Mouse (Mus musculus) MEL-GATA-1-ER (cell line): ENCODE data around the gene Mob1a.
"Not testable (repeated sequence)": the region's sequence is repeated elsewhere in the genome, so short reads cannot be mapped to it uniquely, and the experiment has no call there.

ENCODE experiments used
- DNase-seq: peaks from one replicate; pipeline ENCODE4 v3.0.0-alpha.2; 2012; ENCODE audit warnings: low read depth; ENCODE audit errors: extremely low read depth

Gene Mob1a

DNA sequence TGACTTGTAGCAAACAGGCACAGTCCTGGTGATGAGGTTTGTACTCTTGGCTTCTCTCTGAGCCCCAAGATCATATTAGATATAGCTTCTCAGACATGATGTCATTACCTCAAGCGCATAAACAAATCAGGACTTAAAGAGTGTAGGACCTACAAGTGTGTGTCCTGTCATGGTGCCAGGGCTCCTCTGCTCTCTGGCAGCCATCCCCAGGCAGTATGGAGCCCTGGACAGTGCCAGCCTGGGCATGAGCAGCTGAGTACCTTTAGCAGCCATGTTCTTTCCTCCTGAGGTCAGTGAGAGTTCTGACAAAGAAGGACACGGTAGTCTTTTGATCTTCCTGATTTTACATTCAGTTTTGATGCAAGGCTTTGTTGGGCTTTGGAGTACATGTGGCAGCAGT, 17.1 kb downstream of the Mob1a start:
- DNase-seq, result no peak

DNA sequence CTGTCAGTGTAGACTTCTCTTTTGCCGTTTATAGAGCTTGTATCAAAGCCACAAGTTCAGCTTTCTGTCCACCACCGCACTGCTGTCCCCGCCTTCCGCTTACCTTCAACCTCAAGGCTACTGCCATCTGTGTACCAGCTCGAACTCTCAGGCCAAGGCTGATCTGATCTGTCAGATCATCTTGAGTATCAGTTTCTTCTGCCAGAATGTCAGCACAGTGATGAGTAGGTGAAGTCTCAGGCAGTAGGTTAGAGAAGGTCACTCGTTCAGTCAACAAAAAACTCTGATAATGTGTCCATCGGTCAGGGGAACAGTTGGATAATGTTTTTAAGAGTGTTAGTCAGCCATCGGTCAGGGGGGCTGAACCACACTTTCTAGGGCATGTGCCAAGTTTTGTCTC, 19.5 kb downstream of the Mob1a start:
- not testable (repeated sequence) for DNase-seq

DNA sequence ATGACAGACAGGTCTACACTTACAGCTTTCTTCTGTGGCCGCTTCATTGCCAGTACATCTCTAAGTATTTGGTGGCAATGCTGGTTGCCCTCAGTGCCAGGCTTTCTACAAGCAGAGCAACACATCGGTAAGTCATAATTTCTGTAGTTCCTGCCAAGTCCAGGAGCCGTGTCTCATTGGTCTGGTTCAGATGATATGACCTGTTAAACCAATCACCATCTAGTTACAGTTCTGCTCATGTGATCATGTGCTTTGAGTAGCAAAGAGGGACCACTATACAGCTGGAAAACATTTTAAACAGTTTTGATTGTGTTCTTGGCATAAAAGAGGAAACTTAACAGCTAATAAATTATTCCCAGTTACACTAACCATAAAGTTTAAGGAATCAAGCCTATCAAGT, 22.1 kb downstream of the Mob1a start:
- no peak for DNase-seq

DNA sequence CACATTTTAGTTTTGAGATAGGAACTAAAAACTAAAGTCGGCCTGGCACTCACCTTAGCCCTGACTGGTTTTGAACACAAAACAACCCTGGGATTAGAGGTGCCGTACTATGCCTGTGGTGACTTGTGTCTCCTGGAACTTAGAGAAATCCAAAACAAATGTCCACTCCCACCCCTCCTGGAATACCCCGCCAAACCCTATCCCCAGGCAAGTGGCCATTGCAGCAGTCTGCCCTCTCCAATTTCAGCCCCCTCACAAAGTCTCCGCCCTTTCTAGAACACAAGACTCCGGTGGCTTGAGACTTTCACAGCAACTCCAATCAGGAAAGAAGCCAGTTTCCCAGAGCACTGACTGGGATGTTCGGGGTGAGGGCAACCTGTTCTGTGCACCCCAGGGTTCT, 23.1 kb downstream of the Mob1a start, which contains the start of gene Bola3:
TSS of gene Bola3 (plus strand) at position 275 of the 400 bp plus-strand sequence.
- no peak for DNase-seq

DNA sequence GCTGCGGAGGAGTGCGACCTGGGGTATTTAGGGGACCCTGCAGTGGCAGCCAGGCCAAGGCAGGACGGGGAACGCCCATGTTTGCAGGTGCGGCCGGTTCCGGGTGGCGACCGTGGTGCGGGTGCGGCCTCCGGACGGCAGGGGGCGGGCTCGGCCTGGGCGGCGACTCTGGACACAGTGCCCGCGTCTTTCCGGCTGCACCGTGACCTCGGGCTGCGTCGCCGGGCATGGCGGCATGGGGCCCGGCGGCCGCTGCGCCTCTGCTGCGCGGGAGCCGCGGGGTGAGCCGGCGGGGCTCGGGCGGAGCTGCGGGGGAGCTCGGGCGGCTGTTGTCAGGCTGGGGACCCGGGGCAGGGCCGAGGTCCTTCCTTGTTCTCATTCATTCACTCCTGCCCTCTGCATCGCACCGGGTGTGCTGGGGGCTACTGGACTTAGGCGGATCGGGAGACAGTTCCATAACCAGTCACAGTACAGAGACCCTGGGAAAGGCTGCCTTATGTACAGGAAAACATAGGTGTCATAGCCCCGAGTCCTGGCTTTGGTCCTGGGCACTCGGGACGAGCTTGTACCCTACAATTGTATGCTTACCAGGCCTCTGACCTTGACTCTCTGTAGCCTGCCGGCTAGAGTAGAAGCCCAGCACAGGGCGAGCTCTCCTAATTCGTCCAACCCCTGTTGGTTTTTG, 23.6 kb downstream of the Mob1a start:
- DNase-seq, result no peak

DNA sequence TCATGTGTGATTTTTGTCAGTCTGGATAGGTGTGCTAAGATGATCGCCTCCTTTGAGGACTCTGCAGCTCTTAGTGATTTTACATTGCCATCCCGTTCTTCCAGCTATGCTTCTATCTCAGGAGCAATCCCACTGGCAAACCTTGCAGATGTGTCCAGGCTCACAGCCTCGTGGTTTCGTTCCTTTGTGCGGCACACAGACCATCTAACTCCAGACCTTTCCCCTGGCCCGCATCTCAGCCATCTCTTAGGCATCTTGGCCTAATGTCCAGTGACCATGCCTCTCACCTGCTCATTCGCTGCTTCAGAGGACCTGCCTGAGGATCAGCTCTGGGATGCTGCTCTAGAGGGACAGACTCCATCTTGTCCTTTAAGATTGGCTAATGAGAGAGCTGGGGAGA, 24.4 kb downstream of the Mob1a start:
- DNase-seq, result no peak

DNA sequence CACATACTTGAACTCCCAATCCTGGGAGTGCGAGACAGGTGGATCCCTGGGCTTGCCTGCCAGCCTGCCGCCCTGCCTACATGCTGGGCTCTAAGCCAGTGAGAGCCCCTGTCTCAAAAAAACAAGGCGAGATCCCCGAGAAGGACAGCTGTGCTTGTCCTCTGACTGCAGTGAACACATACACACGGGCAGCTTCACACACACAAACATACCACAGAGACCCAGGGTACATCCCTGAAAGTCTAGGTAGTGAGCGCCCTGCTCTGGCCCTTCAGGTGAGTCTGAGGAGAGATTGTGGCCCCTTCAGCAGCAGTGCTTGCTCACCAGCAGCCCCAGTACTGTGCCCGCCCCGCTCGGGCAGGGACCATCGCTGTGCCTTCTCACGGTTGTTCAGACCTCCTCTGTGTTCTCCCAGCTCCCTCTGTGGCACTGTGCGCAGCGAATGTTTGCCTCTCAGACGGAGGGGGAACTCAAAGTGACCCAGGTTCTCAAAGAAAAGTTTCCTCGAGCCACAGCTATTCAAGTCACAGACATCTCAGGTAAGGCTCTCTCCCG, 25.1 kb downstream of the Mob1a start:
- DNase-seq, result no peak

DNA sequence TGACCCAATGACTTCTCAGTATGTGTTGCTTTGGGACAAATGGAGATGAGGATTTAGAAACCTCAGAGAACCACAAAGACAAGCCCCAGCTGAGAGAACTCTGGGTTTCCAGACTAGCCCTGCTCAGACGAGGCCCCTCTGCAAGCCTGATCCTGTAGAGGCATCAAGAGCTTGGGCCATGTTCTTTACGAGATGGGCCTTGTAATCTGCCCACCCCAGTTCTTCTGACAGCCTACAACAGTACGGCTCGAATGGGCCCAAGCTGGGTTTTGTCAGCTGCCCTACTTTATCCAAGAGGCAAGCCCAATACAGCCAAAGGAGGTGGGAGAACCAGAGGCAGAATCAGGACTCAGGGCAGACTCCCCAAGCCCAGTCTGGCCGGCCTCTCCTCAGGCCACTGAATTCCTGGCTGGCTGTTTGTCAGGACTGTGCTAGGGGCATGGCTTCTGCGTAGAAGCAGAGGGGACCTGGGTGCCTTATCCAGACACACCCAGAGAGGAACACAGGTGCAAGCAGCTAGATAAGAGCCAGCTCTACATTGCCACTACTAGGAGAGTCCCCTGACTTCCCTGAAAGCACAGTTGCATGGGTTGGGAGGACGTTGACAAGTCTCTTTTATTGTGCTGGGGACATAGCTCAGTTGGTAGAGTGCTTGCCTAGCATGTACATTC, 25.8 kb downstream of the Mob1a start:
- DNase-seq, result peak; percentile 95

DNA sequence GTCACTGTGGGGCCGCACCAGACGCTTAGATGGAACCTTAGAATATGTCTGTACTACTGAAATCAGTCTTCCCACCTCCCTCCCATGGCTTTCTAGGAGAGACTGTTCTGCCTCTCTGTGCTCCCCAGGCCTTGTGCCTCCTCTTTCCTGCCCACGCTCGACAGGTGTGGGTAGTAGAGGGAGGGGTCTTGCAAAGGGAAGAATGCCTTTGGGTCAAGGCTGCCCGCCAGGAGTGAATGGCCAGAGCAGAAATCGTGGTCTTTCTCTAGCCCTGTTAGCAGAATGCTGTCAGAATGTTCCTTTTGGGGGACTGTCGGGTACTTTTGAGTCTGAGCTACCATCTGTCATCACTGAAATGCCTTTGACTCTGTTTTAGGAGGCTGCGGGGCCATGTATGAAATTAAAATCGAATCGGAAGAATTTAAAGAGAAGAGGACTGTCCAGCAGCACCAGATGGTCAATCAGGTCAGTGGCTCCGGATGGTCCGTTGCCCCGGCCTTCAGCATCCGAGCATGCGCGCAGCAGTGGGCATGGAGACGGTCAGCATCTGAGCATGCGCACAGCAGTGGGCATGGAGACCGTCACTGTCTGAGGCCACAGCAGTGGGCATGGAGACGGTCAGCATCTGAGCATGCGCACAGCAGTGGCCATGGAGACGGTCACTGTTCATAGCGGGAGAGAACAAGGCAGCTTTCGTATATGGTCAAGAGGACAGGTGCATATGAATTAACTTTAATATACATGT, 27.0 kb downstream of the Mob1a start:
- DNase-seq, result no peak

DNA sequence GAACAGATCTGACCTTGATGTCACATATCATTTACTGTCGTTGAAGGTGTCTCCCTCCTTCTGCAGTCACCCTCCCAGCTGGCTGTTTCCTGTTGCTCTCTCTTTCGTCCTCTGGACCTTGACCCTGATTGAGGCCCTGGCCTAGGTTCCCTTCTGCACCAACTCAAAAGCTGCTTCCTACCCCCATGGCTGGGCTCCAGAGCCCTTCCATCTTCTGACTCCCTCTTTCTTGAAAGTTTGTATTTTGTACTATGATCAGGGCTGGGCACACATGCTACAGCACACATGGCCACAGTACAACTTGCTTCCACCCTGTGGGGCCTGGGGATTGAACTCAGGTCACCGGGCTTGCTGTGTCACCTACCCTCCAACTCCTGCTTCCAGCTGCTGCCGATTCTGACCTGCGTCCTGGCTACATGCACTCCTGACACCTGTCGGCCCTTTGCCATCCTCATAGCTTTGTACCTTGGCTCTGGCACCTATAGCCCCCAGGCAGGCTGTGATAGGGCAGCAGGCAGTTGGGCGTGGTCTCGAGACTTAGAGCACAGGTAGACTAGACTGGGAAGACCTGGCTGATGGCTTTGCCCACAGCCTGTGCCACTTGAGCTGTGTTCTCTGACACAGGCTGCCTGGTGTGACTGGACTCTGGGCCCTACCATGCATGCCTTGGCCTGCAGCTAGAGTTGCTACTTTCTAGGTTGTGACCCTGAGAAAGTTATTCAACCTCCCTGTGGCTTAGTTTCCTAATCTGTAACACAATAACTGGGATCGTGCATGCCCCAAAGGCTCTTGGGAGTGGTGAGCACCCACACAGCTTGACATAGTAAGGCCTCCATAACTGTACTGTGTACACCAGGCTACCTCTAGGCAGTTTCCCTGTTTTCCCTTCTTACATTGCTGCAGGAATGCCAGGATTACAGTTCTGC, 29.3 kb downstream of the Mob1a start:
- DNase-seq, result no peak

DNA sequence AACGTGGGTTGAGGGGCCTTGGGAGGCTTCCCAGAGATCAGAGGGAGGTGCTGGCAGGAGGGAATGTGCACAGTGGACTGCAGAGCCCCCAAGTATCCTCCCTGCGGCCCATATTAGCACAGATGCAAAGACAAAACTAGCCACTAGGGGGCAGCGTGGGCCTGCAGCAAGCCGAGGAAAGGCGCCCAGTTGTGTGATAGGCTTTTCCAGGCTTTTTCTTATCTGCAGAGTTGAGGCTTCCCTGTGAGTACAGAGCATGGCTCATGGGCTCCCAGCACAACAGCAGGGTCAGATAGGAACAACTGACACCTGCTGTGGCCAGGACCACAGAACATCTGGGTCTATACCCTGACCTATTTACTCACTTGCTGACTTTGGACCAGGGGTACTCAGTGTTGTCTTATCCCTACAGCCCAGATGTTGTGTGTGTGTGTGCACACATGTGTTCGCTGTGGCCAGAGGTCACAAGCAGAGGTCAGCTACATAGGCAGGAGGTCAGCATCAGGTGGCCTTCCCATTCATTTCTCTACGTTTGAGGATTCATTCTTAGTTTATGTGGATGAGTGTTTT, 30.8 kb downstream of the Mob1a start:
- peak; percentile 43 for DNase-seq

DNA sequence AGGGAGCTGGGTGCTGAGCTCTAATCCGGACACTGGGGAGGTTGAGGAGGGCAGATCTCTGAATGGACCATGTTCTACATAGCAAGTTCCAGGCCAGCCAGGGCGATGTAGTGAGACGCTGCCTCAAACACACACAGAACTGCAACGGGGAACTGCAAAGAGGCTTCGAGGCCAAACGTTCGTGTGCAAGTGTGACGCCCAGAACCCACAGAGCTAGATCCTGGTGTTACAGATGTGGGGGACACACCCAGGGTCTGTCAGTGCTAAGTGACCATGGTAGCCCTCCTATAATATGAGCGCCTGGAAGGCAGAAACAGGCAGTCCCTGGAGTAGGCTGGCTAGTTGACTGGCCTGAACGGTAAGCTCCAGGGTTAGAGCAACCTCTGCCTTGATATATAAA, 31.6 kb downstream of the Mob1a start:
- DNase-seq, result no peak

DNA sequence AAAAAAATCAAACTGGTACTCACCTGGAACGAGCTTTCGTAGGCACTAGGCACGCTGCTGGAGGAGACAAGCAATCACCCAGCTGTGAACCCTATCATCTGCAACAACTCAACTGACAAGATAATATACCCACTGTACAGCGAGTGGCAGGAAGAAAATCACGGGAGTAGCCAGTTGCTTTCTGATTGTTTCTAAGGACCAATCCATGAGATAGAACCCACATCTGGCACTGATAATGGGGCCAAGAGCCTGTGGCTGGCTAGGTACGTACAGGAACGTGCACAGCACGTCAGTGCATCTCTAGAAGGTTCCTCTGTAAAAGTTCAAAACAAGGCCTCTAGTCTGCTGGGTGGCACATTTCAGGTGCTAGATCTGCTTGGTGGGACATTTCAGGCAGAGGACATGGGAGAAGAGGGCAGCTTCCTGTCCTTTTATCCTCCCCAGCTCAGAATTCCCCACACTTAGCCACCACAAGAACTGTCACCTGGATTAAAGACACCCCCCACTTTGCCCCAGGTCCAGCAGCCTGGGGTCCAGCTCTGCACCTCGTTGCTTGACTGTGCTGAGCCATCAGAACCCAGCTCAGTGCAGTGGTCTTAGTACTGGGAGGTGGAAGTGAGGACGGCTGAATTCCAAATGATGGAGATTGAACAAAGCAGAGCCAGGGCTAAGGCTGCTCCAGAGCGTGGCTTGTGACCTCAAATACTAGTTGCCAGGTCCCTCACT, 35.9 kb downstream of the Mob1a start:
- DNase-seq, result no peak

DNA sequence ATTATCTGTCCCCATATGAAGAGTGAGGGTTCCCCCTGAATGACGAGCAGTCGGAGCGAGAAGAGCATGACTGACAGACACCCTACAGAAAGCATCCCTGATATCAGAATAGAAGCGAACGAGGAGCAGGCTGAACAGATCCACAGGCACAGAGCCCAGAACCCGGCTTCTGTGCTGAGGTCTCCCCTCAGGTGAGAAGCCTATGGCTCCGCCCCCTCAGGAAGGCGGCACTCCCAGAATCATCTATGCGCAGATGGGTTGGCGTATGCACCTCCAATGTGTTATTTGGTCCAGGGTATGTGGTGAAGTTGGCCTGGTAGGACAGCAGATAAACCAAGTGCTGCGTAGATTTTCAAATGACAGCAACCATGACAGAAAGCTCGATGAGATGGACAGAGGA, 37.3 kb downstream of the Mob1a start:
- no peak for DNase-seq

DNA sequence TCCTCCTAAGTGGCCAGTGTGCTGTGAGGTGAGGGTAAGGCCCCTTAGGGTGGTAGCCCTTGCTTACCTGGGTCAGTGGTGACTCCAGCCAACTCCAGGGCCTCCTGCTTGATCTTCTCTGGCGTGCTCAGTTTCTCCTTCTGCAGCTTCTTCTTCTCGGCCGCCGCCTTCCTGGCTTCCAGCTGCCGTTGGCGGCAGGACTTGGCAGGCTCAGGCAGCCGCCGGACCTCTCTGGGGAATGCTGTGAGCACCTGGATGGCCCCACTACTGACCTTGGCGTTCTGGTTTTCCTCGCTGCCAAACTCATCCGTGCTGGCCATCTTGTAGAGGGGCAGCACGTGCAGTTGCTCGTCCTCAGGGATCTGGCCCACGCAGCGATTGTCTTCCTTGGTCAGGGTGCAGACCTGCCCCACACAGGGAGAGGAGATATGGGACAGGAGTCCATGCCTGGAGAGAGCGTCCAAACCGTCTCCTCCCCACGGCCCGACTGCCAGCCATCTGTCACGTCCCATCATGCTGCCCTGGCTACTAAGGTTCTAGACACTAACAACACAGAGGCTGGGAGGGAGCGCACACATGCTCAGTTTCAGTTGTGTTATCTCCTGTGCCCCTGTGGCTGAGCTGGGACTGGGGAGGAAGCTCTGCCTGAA, 44.6 kb downstream of the Mob1a start:
- no peak for DNase-seq

DNA sequence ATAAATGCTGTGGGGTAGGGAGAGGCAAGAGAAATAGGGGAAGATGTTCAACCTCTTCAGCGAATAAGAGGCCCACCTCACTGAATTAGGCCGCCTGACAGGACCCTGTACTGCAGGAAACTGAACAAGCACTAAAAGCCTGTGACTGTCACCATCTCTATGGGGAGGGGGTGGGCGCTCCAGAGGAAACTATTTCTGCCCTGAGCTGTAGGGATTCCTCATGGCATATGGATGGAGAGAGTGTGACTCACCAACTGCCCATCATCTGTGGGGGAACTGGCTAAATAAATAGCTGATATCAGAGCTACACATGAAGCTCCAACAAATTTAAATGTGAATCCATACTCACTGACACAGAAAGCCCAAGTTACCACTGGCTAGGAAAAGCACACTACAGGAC, 45.5 kb downstream of the Mob1a start:
- DNase-seq, result no peak

DNA sequence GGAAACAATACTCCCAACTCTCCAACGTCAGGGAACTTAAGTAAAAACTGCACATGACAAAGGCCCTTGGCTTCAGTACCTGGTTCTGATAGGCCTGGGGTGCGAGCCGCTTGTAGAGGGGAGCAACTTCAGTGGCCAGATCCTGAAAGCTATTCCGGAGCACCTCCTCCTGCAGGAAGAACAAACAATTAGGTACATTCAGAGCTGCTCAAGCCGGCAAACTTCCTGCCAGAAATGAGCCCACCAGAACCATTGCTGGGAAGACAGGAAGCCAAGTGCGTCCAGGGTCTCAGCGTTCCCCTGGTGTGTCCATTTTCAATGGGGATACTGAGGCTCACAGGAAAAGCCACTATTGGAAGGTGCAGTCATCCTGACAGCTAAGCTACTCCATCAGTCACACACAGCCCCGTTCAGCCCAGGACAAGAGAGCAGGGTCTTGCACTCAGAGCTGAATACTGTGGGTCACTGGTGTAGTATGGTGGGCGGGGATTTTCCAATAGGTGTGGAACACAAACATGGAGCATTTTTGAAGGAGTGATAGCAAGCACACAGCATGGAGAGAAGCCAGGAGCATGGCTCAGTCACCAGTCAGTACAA, 48.0 kb downstream of the Mob1a start:
- no peak for DNase-seq

DNA sequence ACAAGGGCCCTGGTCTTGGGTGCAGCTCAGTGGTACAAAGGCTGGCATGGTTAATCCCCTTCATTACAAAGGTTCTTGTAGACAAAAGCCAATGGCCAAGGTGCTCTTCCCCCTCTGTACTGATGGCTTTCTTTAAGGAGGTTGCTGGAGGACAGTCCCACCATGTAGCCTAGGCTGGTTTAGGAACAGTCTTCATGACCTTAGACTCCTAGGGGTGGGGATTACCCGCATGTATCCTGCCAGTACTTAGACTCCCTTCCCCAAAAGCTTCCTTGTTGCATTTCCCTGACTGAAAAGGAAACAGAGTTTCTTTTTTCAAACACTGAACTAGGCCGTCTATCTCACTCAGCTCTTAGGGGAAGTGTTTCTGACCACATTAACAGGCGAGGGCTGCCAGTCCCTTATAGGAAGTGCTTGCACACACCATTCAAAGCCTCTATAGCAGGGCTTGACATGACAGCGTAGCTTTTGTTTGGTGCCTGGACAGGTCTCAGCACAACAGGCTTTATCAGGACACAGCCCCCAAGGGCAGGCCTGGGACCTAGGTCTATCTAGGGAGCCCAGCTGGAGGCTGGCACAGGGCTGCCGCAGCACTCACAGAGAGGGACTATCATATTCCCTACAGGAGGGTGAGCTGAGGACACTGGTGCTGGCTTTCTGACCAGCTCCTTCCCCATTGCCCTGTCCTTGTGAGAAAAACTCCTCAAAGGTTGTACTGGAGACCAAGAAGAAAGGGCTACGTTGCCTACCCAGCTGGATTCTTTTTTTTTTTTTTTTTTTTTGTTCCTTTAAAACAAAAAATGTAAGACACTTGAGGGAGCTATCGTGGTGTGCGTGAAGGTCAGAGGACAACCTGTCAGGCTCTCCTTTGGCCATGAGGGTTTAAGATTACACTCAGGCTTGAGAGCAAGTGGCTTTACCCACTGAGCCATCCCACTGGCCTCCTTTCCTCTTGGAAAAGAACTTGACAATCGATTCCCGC, 56.0 kb downstream of the Mob1a start:
- DNase-seq, result peak; percentile 80
